Mouse (Mus musculus) limb, embryonic 12.5 days (tissue): ENCODE data around the gene Specc1. TPM values are rescaled to one million over a fixed set of nuclear protein-coding genes. Genes with fewer than 3 reads are reported as not detected.

Experiments
- ATAC-seq: fragments of 200-750 bp; cut with Nextera tagmentation; 2 replicates; pipeline ENCODE4 v1.8.0; 2017; ENCODE audit warnings: low read depth, moderate TSS enrichment; ENCODE audit not compliant: insufficient number of reproducible peaks, insufficient read depth, low FRiP score, low TSS enrichment
- H3K27ac ChIP-seq: fragments of 300-500 bp; sonication (generic); 2 replicates; pipeline ENCODE4 v1.5.1; 2016; ENCODE audit warnings: mild to moderate bottlenecking, moderate library complexity
- H3K27me3 ChIP-seq: fragments of 300-500 bp; sonication (generic); 2 replicates; pipeline ENCODE4 v1.6.1; 2016; ENCODE audit warnings: mild to moderate bottlenecking, moderate library complexity
- H3K36me3 ChIP-seq: fragments of 300-500 bp; sonication (generic); 2 replicates; pipeline ENCODE4 v1.6.1; 2016; ENCODE audit warnings: mild to moderate bottlenecking, moderate library complexity
- H3K4me1 ChIP-seq: fragments of 300-500 bp; sonication (generic); replicated peaks from 2 replicates; pipeline ENCODE4 v1.6.1; 2016
- H3K4me2 ChIP-seq: fragments of 300-500 bp; sonication (generic); 2 replicates; pipeline ENCODE4 v1.6.1; 2016; ENCODE audit warnings: mild to moderate bottlenecking, moderate library complexity
- H3K4me3 ChIP-seq: fragments of 300-500 bp; sonication (generic); replicated peaks from 2 replicates; pipeline ENCODE4 v1.5.1; 2016; ENCODE audit warnings: mild to moderate bottlenecking
- H3K9ac ChIP-seq: fragments of 300-500 bp; sonication (generic); replicated peaks from 2 replicates; pipeline ENCODE4 v1.6.1; 2016; ENCODE audit warnings: mild to moderate bottlenecking, moderate library complexity
- H3K9me3 ChIP-seq: fragments of 300-500 bp; sonication (generic); 2 replicates; pipeline ENCODE4 v1.6.1; 2016; ENCODE audit warnings: mild to moderate bottlenecking, moderate library complexity
- WGBS: fragments of 180-500 bp; shearing (Covaris S2); methylation state at CpG from one replicate; pipeline ENCODE4 v1.1.7; 2016; 5-methylcytosine and 5-hydroxymethylcytosine counted together
- polyA plus RNA-seq: library from polyadenylated mRNA; unstranded; fragments of >200 nt; fragmentation: Nextera tagmentation; extraction: Ambion mirVana; gene quantifications from 2 replicates; pipeline ENCODE4 v1.2.1, GENCODE M21; 2016

Gene Specc1
- polyA plus RNA-seq, 1 experiment from 2014 or later = 16.4 TPM

GRCm38 (mm10) chr11:61999501-61999900, 42.9 kb downstream of the Specc1 start:
- Histone ChIP-seq H3K9me3 (no peaks in the 10 kb centered on the region), H3K4me1 (no peaks in the 10 kb centered on the region), H3K9ac (no peak overlapping the region), H3K36me3 (no peaks in the 10 kb centered on the region), H3K27ac (no peak overlapping the region), H3K27me3 (no peaks in the 10 kb centered on the region), H3K4me3 (no peak overlapping the region), H3K4me2 (no peak overlapping the region)
- no peak for ATAC-seq
- WGBS = 90% methylated on average over 8 of the region's 8 CpGs

GRCm38 (mm10) chr11:62000099-62000498, 43.5 kb downstream of the Specc1 start:
- H3K4me2 ChIP-seq = no peak overlapping the region
- H3K27ac ChIP-seq = no peak overlapping the region
- ATAC-seq = no peak
- H3K4me1 ChIP-seq = peaks cover 3% of the 10 kb centered on the region
- 86% methylated on average over 12 of the region's 12 CpGs for WGBS
- H3K36me3 ChIP-seq = no peaks in the 10 kb centered on the region
- no peak overlapping the region for H3K4me3 ChIP-seq
- no peaks in the 10 kb centered on the region for H3K27me3 ChIP-seq
- no peak overlapping the region for H3K9ac ChIP-seq
- no peaks in the 10 kb centered on the region for H3K9me3 ChIP-seq

- WGBS = 76% methylated on average over 4 of the region's 4 CpGs
- Histone ChIP-seq H3K9ac (no peak overlapping the region), H3K4me2 (no peak overlapping the region), H3K27me3 (no peaks in the 10 kb centered on the region), H3K9me3 (no peaks in the 10 kb centered on the region), H3K4me3 (no peak overlapping the region), H3K4me1 (peaks cover 11% of the 10 kb centered on the region), H3K27ac (no peak overlapping the region), H3K36me3 (no peaks in the 10 kb centered on the region)
- ATAC-seq = no peak
These were observed 45.4 kb downstream of the Specc1 start for GRCm38 (mm10) chr11:62001977-62002376.

GRCm38 (mm10) chr11:62004881-62005240, 48.3 kb downstream of the Specc1 start:
- Histone ChIP-seq H3K36me3 (no peaks in the 10 kb centered on the region), H3K4me2 (no peak overlapping the region), H3K27me3 (no peaks in the 10 kb centered on the region), H3K9ac (no peak overlapping the region), H3K4me3 (no peak overlapping the region), H3K9me3 (no peaks in the 10 kb centered on the region), H3K27ac (0 out of 2 replicates have a peak overlapping the region, but pooled peaks have one; percentile 35), H3K4me1 (peaks cover 15% of the 10 kb centered on the region)
- ATAC-seq = no peak
- WGBS = 49% methylated on average over 6 of the region's 6 CpGs

DNA sequence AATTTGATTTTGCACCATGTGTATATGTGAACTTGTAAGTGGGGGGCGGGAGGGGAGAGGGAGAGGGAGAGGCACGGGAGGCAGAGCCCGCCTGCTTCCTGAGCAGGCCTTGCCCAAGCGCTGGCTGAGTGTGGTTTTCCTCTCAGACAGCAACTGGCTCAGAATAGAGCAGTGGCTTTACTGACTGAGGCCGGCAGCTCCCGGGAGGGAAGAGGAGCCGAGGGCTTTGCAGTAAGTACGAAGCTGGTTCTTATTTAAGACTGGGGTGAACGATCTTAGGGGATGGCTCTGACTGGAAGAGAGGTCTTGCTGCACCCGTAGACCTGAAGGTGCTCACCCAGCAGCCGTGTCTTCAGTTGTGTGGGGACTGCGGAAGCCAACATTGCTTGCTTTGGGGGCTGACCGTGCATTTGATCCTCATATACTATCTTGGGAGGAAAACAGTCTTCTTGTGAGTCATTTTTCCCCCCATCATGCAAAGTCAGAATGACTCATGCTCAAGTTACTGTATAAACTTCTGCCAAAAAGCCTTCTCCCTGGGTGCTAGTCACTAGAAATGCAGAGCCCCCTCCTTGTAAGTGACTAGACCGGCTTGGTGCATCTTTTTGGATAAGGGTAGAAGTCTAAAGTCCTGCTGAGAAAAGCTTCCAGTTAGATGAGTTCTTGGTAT, 48.8 kb downstream of the Specc1 start:
- H3K36me3 ChIP-seq = no peaks in the 10 kb centered on the region
- 45% methylated on average over 14 of the region's 14 CpGs for WGBS
- no peaks in the 10 kb centered on the region for H3K9me3 ChIP-seq
- H3K27ac ChIP-seq = 0 out of 2 replicates have a peak overlapping the region, but pooled peaks have one; percentile 45
- no peak overlapping the region for H3K4me2 ChIP-seq
- no peak overlapping the region for H3K4me3 ChIP-seq
- H3K4me1 ChIP-seq = peaks cover 15% of the 10 kb centered on the region
- no peak for ATAC-seq
- H3K27me3 ChIP-seq = no peaks in the 10 kb centered on the region
- no peak overlapping the region for H3K9ac ChIP-seq

DNA sequence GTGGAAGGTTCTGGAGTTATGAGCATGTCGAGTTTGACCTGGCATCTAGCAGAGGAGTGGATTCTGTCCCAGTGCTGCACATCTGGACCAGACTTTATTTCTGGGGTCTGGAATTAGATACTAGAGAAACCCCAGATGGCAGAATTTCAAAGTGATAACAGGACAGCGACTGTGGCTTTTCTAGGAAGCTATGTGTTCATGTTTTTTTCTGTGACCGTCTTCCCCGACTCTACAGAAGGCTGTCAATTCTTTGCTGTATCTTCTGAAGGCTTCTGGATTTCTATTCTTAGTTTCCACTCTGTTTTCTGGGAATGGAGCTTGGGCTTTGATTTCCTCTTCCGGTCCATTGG, 49.3 kb downstream of the Specc1 start:
- no peak overlapping the region for H3K9ac ChIP-seq
- no peak for ATAC-seq
- no peak overlapping the region for H3K4me3 ChIP-seq
- H3K27ac ChIP-seq = no peak overlapping the region
- H3K4me1 ChIP-seq = peaks cover 15% of the 10 kb centered on the region
- H3K4me2 ChIP-seq = no peak overlapping the region
- H3K9me3 ChIP-seq = no peaks in the 10 kb centered on the region
- no peaks in the 10 kb centered on the region for H3K27me3 ChIP-seq
- 84% methylated on average over 5 of the region's 5 CpGs for WGBS
- H3K36me3 ChIP-seq = no peaks in the 10 kb centered on the region

DNA sequence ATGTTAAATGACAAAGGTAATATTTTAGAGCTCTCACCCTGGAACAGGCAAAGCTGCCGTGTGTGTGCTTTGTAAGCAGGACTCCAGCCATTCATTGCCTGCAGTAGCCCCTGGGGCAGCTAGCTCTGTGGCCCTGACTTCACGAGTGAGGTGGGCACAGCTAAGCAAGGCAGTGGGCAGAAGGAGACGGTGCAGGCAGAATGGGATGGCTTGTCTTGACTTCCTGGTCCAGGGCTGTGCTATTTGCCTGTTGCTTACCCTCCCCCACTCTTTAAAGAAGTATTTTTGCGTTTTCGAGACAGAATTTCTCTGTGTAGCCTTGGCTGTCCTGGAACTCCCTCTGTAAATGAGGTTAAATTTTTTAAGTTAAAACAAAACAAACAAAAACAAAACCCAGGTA, 50.1 kb downstream of the Specc1 start:
- Histone ChIP-seq H3K4me1 (peaks cover 15% of the 10 kb centered on the region), H3K27me3 (no peaks in the 10 kb centered on the region), H3K4me3 (no peak overlapping the region), H3K4me2 (no peak overlapping the region), H3K27ac (no peak overlapping the region), H3K9me3 (no peaks in the 10 kb centered on the region), H3K9ac (no peak overlapping the region), H3K36me3 (no peaks in the 10 kb centered on the region)
- ATAC-seq = no peak
- WGBS = 56% methylated on average over 5 of the region's 5 CpGs

GRCm38 (mm10) chr11:62007984-62008383, 51.4 kb downstream of the Specc1 start:
- Histone ChIP-seq H3K9ac (no peak overlapping the region), H3K27ac (no peak overlapping the region), H3K9me3 (no peaks in the 10 kb centered on the region), H3K4me3 (no peak overlapping the region), H3K4me2 (no peak overlapping the region), H3K36me3 (no peaks in the 10 kb centered on the region), H3K27me3 (no peaks in the 10 kb centered on the region), H3K4me1 (peaks cover 15% of the 10 kb centered on the region)
- ATAC-seq = no peak
- WGBS = 24% methylated on average over 9 of the region's 9 CpGs

DNA sequence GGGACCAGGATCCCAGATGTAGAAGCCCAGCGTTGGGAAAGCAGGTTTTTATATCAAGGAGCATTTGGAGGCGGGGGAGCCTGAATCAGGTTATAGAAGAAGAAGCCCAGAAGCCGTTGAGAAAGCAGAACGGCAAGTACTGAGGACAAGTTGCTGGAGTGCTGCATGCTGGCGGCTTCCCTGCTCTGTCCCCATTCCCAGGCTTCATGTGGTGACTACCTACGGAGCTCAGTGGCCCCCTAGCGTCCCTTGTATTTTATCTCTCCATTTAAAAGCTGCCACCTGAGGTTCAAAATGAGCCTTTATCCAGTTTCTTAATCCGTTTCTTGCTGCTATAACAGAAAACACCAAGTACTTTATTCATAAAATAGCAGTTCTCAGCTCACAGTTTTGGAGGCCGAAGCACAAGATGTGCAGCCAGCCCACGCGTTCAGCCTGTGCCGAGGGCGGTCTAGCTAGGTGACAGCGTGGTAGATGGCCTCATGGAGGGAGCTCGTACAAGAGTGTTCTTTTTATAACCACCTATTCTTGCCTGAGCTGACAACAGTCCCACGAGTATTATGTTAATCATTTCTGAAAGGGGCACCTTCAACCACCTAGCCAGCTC, 54.2 kb downstream of the Specc1 start:
- no peak overlapping the region for H3K4me2 ChIP-seq
- WGBS = 70% methylated on average over 16 of the region's 16 CpGs

DNA sequence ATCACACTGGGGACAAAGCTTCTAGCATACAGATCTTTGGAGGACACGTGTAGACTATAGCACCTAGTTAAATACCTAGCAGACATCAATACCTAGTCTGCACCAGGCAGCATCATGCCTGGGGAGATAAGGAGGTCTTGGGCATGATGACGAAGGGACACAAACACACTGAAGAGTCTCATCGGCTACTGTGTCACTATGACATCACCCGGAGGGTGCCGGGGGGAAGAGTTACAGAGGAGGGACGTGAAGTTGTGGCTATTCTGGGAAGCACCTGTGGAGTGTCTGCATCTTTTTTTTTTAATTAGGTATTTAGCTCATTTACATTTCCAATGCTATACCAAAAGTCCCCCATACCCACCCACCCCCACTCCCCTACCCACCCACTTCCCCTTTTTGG, 55.5 kb downstream of the Specc1 start:
- 95% methylated on average over 6 of the region's 6 CpGs for WGBS
- ATAC-seq = no peak
- no peaks in the 10 kb centered on the region for H3K9me3 ChIP-seq

More for the DNA sequence above, 54.2 kb downstream of the Specc1 start:
- Histone ChIP-seq H3K27me3 (peaks cover 9% of the 10 kb centered on the region; the same call in 1 of the 2 replicates), H3K4me1 (peaks cover 6% of the 10 kb centered on the region), H3K27ac (no peak overlapping the region), H3K36me3 (no peaks in the 10 kb centered on the region), H3K9me3 (no peaks in the 10 kb centered on the region), H3K9ac (no peak overlapping the region), H3K4me3 (no peak overlapping the region)
- ATAC-seq = no peak

GRCm38 (mm10) chr11:62013449-62013848, 56.9 kb downstream of the Specc1 start:
- no peak overlapping the region for H3K4me3 ChIP-seq
- H3K4me1 ChIP-seq = no peaks in the 10 kb centered on the region
- H3K9me3 ChIP-seq = no peaks in the 10 kb centered on the region
- WGBS = 90% methylated on average over 3 of the region's 3 CpGs
- H3K9ac ChIP-seq = no peak overlapping the region
- no peak overlapping the region for H3K4me2 ChIP-seq
- no peak overlapping the region for H3K27ac ChIP-seq
- H3K36me3 ChIP-seq = no peaks in the 10 kb centered on the region
- no peak for ATAC-seq
- H3K27me3 ChIP-seq = peaks cover 14% of the 10 kb centered on the region; the same call in 1 of the 2 replicates

More for the DNA sequence above, 55.5 kb downstream of the Specc1 start:
- H3K9ac ChIP-seq = no peak overlapping the region
- H3K27ac ChIP-seq = no peak overlapping the region
- no peak overlapping the region for H3K4me3 ChIP-seq
- H3K27me3 ChIP-seq = peaks cover 14% of the 10 kb centered on the region; the same call in 1 of the 2 replicates
- H3K4me1 ChIP-seq = peaks cover 4% of the 10 kb centered on the region; the same call in 1 of the 2 replicates
- H3K4me2 ChIP-seq = no peak overlapping the region
- no peaks in the 10 kb centered on the region for H3K36me3 ChIP-seq
